Mouse (Mus musculus): ENCODE measurements at regions not wholly inside any gene's neighbourhood (a gene's known extent, or its start where the extent isn't known, plus 50 kb on each side); places are given as distances from the start of the nearest gene placed in this dataset.

DNA sequence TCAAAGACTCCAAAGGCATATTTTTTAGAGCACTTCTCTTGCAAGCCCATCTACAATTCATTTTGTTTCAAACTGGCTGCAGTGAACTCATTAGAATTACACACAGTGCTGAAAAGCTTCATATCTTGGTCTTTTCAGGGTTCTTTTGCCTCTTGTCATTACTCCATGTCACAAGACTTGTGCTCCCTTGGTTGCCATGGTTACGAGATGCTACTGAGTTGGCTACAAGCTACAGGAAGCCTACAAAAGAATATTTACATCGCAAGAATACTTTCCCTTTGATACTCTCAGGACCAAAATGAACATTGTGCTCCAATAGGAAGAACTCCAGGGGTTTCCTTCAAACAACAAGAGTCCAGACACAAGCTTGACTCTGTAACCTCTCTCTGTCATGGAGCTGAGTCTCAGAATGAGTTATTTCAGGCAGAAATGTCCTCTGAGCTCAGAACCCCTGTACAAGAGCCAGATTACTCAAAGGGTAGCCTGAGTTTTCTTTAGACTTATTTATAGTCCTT lies 545.2 kb upstream of the Adamts9 start:
- in situ Hi-C loops (cut with MboI, MseI): no loop called here

DNA sequence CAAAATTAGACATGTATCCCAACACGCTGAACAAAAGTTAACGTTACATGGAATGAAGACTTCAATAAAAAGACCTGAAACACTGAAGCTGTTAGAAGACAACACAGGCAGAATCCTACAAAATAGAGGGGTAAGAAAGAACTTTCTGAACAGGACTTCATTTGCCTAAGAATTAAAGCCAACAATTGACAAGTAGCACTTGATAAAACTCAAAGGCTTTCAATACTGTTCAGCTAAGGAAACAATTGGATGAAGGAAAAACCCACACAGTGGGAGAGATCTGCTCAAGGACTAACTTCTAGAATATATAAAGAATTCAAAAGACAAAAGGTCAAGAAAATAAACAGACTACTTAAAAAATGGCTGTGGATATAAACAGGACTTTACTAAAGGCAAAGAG lies 535.2 kb upstream of the Adamts9 start:
- in situ Hi-C loops (cut with MboI, MseI): no loop called here

DNA sequence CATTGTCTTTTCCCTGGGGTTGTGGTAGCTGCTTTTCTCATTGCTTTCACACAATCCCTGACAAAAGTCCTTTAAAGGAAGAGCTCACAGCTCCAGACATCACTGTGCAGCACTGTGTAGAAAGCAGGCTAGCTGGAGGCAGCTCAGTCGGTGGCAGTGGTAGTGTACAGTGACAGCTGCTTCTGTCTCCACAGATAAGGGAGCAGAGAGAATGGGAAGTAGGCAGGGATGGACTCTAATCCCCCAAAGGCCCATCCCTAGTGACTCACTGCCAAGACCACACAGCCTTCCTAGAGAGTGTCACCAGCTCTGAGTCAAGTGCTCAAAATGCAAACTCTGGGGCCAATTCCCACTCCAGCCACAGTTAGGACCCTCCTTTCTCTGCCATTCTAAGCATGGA lies 531.7 kb upstream of the Adamts9 start:
- in situ Hi-C loops (cut with MboI, MseI): no loop called here

DNA sequence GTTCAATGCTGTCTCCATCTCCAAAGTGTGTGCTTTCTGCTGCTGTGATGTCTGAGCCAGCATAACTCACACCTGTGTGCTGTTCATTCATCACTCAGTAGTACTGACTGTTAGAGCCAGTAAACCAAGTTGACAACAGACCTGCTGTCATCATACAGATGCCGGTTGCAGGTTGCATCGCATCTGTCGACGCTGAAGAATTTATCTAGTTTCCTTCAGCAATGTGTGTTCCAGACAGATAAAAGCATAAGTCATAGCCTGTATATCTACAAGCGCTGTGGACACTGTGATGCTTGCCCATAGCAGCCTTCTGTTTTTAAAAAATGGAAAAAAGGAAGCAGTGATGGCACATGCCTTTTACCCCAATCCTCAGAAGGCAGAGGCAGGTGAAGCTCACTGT lies 524.6 kb upstream of the Adamts9 start:
- in situ Hi-C loops (cut with MboI, MseI): no loop called here

DNA sequence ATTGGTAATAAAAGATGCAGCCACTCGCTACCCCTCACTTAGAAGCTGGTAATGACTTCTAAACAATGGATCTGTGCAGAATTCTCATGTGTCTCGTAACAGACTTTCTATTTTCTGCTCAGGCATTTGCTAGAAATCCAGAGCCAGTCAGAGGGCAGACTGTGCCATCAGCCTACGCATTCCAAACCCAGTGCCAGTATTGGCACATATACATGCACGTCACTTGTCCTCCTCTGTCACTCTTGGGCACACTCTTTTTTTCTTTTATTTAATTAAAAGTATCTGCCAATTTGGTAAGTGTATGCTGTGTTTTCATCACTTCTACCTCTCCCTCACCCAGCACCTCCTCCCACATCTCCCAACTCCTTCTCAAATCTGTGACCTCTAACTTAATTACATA lies 519.6 kb upstream of the Adamts9 start:
- in situ Hi-C loops (cut with MboI, MseI): no loop called here

DNA sequence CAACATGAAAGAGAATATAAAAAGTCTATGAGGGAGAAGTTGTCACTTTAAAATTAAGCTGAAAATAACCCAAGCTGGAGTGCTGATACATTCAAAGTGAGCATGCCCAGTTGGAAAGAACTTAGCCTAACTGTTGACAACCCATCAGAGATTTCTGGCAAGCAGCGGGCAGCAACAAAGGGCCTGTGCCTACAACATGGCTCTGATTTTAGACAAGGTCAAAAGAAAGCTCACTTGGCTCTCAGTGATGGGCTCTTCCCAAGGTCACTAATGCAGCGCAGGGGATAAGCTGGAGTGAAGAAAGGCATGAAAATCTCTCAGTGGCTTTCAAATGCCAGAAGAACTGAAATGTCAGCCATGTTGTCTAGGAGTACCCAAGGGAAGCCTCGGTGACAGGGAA lies 518.1 kb upstream of the Adamts9 start:
- in situ Hi-C loops (cut with MboI, MseI): no loop called here

DNA sequence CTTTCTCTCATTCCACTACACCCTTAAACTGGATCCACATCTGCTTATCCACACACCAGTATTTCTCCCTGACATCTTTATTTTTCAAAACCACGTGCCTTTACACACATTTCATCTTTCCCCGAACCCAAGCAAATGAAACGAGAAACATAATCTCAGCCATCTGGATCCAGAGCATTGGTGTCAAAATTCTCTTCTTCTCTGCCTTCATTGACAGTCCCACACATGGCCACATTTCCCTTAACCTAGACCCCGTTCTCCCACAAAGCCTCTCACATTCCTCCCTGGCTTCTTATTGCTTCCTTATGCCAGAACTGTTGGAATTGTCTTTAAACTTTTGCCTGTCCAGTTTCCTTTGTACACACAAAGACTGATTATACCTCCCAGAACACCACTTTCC lies 514.3 kb upstream of the Adamts9 start:
- in situ Hi-C loops (cut with MboI, MseI): loop anchor here (10.0 kb wide), 1 partner anchor 367 kb away; no protein-coding TSS in a partner anchor

DNA sequence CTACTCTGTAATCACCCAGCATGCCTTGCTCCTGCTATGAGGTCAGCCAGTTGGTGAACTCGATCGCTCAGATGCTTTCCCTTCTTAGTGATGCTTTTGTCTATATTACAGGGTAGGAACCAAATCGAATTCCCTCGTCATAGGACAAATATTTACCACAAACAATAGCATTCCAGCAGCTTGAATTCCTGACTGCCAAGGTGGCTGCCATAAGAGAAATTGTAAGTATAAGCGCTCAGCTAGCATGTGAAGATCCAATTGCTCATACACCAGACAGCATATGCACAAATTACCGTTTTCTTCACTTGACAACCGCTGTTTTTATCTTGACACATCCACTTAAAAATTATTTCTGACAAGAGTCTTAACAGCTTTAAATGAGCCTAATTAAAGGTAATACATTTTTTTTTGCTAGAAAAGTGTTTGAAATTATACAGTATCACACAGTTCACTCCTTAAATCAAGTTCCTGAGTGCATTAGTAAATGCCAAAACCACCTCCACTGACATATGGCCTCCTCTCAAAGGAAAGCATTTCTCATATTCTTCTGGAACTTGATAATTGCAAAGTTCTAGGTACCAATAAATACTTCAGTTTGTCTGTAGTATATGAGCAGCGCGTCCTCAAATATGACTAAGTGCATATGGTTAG lies 513.2 kb upstream of the Adamts9 start:
- in situ Hi-C loops (cut with MboI, MseI): loop anchor here (10.0 kb wide), 1 partner anchor 368 kb away; no protein-coding TSS in a partner anchor

DNA sequence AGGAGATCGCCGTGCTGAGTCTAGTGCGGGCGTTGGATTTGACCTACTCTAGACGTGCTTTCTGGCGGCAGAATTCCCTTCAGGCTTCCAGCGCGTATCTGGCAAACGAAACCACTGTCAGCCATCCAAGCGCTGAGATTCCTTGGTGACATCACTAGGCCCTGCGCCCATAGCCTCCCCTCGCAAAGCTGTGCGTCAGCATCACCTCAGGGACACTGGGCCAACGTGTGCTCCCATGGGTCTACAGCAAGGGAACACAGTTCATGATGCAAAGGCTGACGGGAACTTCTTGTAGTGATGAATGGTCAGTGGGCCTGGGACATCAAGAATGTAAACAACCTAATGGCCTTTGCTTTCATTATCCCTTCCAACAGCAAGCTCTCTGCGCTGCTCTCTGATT lies 502.3 kb upstream of the Adamts9 start:
- in situ Hi-C loops (cut with MboI, MseI): no loop called here

DNA sequence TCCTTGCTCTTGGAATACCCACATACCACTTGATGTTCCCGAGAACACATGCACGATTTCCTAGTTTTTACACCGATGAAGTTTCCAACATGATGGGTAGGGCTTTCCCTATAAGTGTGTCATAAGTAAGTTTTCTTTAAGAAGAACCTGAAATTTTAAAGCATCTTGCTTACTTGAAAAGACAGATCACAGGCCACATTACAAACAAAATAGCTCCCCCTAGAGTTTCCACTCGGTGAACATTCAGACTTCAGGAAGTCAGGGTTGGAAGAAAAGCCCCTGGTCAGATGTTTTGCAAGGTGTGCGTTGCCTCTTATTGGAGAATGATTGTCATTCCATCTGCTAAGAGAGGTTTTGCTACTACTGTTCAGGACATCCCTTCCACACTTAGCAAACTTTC lies 501.8 kb upstream of the Adamts9 start:
- in situ Hi-C loops (cut with MboI, MseI): no loop called here

DNA sequence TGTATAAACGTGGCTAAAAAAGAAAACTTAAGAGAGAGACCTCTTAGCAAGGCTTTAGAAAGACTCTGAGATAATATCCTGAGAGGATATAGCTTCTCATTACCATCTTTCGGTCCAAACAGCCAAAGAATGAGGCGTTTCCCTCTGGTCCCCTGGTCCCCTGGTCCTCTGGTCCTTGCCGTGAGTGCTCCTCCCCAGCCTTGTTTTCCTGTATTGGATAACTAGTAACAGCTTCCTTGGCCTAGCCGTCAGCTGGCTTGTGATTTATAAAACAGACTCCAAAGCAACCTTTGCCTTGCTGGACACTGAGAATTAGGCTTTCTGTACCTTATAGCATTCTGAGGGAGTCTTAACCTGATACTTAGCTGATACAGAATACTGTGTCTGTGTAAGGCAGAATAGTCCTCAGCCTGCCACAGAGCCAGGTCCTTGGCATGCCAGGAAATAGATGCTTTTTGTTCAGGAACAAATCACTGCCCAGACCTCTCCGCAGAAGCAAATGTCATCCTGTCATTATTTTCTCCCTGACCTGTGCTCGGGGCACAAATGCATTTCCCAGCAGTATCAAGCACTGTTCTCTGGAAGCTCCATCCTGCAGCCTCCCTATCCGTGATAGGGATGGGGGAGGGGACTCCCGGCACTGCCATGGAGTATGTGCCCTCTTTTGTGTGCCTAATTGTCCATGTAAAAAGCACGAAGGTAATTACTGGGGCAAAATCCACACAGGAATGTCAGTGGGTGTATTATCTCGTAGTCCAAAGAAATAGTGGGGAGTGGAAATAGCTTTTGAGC lies 500.7 kb upstream of the Adamts9 start:
- in situ Hi-C loops (cut with MboI, MseI): no loop called here

DNA sequence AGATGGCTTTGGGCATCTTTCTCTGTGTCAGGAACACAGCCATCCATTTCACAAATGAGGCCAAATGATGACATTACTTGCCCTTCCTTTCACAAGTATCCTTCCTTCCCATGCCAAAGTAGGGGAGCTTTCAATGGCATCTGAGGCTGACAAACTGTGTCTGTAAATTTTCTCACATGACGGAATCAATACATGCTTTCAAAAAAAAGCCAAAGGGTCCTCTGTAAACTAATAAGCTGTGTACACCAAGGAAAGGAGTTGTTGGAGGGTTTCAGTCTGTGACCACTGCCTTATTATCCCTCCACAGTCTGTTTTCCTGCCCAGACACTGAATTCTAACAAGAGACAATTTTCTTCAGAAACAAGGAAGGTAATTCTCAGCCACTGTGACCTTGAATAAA lies 490.2 kb upstream of the Adamts9 start:
- in situ Hi-C loops (cut with MboI, MseI): no loop called here

DNA sequence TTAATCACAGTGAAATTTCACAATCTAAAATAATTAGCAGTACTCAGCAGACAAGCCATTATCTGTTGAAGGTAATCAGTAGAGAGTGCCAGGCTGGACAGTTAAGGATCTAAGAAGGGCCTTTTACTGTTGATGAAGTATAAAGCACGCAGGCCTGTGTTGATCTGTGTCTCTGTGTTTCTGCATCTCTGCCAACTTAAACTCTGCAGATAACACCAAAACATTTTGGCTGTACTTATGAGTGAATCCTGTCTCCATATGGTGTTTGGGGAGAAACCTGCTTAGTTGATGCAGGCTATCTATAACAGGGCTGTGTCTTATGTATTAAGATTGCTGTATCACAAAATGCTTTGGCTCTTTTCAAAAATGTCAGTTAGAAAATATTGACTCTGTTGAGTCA lies 482.8 kb upstream of the Adamts9 start:
- in situ Hi-C loops (cut with MboI, MseI): no loop called here

DNA sequence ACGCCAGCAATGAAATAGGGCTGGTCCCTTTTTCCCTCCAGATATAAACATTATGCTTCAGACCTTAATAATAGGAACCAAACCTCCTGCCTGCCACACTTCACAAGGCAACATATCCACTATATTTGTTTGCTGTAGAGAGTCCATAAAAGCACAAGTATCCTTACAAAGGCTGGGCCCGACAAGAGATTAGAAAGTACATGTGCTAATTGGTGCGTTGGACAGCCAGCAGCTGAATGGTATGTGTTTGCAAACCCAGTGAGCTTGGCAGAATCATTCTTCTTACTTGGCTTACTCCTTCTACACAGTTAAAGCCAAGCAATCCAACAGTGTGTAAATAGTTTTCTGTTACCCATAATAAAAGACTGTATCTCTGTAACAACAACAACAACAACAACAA lies 479.6 kb upstream of the Adamts9 start:
- in situ Hi-C loops (cut with MboI, MseI): no loop called here

DNA sequence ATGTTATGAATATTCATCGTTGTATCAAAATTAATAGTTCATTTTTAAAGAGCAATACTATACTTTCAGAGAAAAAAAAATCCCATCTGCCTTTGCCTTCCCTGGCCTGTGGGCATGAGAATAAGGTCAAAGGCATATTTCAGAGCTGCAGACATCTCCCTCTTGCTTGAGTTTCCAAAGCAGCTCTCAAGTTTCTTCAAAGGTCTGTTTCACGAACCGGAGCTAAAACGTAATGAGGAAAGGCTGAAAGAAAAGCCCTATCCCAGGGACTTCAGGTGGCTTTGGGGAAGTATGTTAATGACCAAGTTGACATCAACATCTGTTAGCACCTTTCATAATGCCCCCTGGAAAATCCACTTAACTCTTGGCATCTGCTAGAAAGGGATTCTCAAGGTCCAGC lies 479.0 kb upstream of the Adamts9 start:
- in situ Hi-C loops (cut with MboI, MseI): no loop called here

DNA sequence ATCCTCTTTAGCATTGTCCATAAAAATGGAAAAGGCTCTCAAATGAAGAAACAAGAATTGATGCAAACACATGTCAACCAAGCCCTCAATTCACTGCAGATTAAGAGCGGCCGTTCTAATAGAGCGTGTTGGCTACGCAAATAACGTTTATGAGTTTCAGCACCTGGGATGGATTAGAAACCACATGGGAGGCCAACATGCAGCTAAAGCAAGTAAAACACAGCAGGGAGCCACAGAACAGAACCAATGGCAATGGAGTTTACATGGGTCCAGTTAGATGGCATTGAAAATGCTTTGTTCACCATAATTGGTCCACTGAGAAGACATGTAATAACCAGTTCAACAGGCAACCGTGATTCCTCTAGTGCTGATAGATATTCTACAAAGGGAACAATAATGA lies 474.3 kb upstream of the Adamts9 start:
- in situ Hi-C loops (cut with MboI, MseI): no loop called here

DNA sequence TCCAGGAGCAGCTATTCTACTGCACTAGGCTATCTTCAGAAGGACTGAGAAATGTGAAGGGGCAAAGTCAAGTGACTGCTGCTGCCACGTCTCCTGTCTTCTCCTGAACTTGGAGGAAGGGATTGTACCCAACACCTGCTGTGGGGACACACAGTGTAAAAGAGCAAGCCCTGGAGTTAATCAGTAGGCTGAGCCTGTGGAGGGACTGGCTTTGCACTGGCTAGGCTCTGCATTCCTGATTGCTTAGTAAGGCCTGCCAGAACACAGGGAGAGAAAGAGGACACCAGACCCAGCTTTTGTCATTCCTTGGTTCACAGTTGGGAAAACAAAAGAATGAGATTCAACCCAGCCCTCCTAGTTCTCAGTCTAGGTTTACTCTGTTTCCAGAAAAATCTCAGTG lies 472.7 kb upstream of the Adamts9 start:
- in situ Hi-C loops (cut with MboI, MseI): no loop called here

DNA sequence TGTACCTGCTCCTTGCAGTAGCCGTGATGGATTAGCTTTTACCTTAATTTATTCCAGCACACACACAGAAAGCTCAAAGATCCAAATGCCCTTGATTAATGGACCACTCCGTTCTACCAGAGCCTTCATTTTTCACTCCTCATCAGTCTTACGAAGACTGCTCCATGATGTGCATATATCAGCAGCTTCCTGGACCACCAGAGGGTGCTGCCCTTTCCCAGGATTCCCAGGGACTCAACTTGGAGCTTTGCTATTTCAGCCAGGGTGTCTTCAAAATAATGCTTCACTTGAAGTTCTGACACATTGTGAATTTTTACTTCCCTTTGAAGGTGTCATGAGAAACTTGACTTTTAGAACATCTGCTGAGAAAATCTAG lies 467.8 kb upstream of the Adamts9 start:
- in situ Hi-C loops (cut with MboI, MseI): no loop called here

DNA sequence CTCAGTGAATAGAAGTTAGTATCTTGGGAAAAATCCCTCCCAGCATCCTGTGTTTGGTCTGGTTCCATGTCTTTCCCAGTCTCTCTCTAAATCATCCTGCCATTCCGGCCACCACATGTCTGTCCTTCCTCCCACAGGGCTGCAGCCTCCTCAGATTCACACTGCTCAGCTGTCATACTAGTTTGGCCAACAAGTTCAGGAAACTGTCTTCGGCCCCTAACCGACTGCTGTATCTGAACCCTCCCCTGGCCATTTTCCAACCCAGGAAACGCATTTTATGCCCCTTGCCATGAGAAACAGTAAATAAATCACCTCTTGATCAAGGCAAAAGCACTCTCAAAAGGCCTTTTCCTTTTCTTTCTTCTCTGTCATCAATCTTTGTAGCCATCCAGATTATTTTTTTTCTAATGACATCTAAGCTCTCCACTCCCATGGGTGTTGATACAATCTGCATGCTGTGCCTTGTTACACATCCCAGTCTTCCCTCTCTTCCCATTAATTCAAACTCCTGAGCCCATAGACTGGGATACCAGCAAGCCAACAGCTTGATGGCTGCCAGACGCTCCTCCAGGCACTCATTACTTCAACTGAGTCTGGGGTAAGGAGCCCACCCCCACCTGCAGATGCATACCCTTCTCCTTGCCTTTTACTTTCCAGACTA lies 467.3 kb upstream of the Adamts9 start:
- in situ Hi-C loops (cut with MboI, MseI): no loop called here

DNA sequence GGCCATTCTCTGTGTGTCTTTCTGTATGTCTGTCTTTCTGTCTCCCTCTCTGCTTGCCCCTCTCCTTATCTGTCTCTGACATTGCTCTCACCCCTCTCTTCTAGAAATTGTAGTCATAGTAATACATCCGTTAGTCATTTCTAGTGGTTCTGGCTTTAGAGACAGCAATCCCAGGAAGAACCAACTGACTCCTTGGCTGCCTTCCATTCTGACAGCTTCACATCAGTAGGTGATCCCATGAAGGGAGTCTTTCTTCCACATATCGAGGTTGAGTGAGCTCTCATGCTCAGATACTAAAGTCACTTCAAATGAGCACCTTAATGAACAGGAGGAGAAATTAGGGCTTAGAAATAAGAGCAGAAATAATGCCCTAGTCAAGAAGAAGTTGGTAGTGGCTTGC lies 455.3 kb upstream of the Adamts9 start:
- in situ Hi-C loops (cut with MboI, MseI): no loop called here

DNA sequence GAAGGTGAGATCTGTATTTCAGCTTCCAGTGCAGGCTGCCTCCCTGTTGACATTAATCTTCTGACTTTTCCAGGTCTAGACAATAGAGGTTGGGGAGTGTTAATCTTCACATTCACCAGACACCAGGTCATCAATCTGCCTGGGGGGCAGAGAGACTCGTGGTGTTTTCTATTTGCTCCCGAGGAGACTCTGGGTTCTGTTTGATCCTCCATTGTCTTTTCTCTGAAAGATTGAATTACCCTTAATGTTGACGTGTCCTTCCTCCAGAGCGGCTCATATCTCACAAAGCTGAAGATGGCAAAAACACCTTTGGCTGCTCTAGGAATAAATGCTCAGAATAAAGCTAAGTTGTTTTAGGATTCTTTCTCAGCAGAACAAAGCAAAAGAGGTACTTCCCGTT lies 453.8 kb upstream of the Adamts9 start:
- in situ Hi-C loops (cut with MboI, MseI): no loop called here

DNA sequence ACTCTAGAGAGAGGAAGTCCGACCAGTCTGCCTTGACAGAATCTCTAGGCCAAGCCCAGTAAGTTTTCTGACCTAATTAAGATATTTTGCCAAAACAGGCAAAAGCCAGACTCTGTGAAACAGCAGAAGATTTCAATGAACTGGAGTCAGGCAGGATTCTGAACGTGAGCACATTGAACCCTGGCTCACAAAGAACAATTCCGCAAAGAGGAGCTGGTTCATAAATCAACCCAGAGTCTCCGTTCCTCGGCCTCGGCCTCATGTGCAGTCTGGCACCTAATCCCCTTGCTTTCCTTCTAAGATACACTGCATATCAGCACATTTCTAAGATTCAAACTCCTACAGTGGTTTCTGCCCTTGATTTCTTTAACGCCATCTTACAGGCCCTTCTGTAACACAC lies 452.7 kb upstream of the Adamts9 start:
- in situ Hi-C loops (cut with MboI, MseI): no loop called here

DNA sequence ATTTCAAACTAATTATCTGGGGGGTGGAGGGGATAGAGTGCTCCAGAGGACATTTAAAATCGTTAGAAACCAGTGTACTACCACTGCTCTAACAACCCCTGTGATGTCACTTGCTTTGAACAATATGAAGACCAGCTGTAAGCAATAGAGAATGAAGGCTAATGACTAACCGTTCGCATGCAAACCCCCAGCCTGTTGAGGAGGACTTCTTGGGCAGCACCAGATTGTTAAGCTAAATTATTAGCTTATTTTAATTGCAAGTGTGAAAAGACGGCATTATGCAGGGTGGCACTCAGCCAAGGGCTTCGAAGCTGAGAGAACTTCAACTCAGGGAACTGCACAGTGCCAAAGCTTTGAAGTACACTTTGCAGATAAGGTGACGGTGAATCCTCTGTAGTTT lies 452.0 kb upstream of the Adamts9 start:
- in situ Hi-C loops (cut with MboI, MseI): no loop called here
